Mouse (Mus musculus) embryonic fibroblast, embryonic 13.5 days (primary cell): ENCODE data around the gene Efcc1.

ENCODE experiments used
- CTCF ChIP-seq: IDR thresholded peaks from 2 replicates; pipeline ENCODE4 v1.5.1; 2011; ENCODE audit warnings: mild to moderate bottlenecking, control low read depth, low read length, moderate library complexity, borderline replicate concordance; ENCODE audit not compliant: insufficient read depth
- POLR2A ChIP-seq: IDR thresholded peaks from 2 replicates; pipeline ENCODE4 v1.6.1; 2011; ENCODE audit warnings: low read depth, mild to moderate bottlenecking, control low read depth, low read length, moderate library complexity

DNA sequence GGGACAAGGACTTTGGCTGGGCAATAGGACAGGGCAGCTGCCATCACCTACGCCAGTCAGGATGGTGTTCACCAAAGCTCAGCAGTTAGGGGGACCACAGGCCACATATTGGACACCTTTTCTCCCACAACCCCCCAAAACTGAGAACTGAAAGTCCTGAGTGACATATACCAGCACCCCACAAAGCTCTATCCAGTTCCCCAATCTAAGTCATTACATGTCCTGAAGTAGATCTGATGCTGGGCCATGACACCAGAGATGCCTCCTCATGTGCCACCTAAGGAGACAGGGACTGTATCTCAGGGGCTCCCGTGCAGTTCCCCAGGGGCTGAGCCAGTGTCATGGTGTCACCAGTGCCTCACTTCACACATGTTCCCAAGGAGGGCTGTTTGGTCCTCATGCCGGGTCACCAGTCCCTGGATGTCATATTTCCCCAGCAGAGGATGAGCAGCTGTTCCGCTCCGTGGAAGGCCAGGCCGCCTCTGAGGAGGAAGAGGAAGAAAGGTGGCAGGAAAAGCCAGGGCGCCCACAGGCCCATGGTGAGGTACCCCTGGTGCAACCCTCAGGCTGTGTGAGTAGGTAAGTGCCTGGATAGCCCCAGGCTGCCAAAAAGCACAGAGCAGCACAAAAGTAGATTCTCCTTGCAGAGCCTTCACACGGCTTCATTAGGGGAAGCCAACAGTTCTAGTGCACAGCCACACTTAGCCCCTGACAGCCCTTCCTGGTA is 19.7 kb downstream of the Efcc1 start:
- TF ChIP-seq CTCF (no peak), POLR2A (no peak)
